Mouse (Mus musculus) ES-E14 (cell line): Measurements from ENCODE around the gene Pde2a. TPM values are rescaled to one million over a fixed set of nuclear protein-coding genes. Genes with fewer than 3 reads are reported as not detected.

Experiments
- DNase-seq: peaks from one replicate; pipeline ENCODE4 v3.0.0-alpha.2; 2013; ENCODE audit warnings: low read depth, low spot score
- H3K27ac ChIP-seq: 2 replicates; pipeline ENCODE4 v1.5.1; 2012; ENCODE audit warnings: low read depth, mild to moderate bottlenecking, low read length, moderate library complexity, mixed read lengths; ENCODE audit not compliant: poor library complexity, insufficient read depth, severe bottlenecking
- H3K36me3 ChIP-seq: 2 replicates; pipeline ENCODE4 v1.6.1; 2012; ENCODE audit warnings: mild to moderate bottlenecking, low read length, moderate library complexity, mixed read lengths; ENCODE audit not compliant: control insufficient read depth, poor library complexity, insufficient read depth, severe bottlenecking
- H3K4me1 ChIP-seq, 2 experiments: fragments of 150-350 bp in 1 of 2; sonication (generic) in 1 of 2; 2 replicates each; pipeline ENCODE4 v1.6.1; 2012; ENCODE audit warnings: low read length in 2 of 2, mild to moderate bottlenecking in 1 of 2, mixed read lengths in 1 of 2; ENCODE audit not compliant: control insufficient read depth in 2 of 2, insufficient read depth in 2 of 2, poor library complexity in 1 of 2
- H3K4me3 ChIP-seq, 2 experiments: fragments of 150-350 bp in 1 of 2; sonication (generic) in 1 of 2; 2 replicates each; pipeline ENCODE4 v1.5.1; 2012; ENCODE audit warnings: low read length in 2 of 2, low read depth in 1 of 2, mild to moderate bottlenecking in 1 of 2, mixed read lengths in 1 of 2; ENCODE audit not compliant: insufficient read depth in 1 of 2, poor library complexity in 1 of 2, severe bottlenecking in 1 of 2
- H3K9ac ChIP-seq: 2 replicates; pipeline ENCODE4 v1.6.1; 2012; ENCODE audit warnings: low read depth, mild to moderate bottlenecking, low read length, mixed read lengths; ENCODE audit not compliant: poor library complexity, insufficient read depth, severe bottlenecking
- H3K9me3 ChIP-seq: fragments of 150-350 bp; sonication (generic); 2 replicates; pipeline ENCODE4 v1.6.1; 2012; ENCODE audit warnings: low read depth, mild to moderate bottlenecking, low read length; ENCODE audit not compliant: control insufficient read depth, insufficient read depth
- CHD2 ChIP-seq: IDR thresholded peaks from 2 replicates; pipeline ENCODE4 v1.6.1; 2014; ENCODE audit warnings: mild to moderate bottlenecking, low read depth, low read length, inconsistent platforms
- HCFC1 ChIP-seq: IDR thresholded peaks from 2 replicates; pipeline ENCODE4 v1.6.1; 2012; ENCODE audit warnings: low read length, inconsistent platforms, borderline replicate concordance; ENCODE audit not compliant: insufficient read depth
- MAFK ChIP-seq: IDR thresholded peaks from 2 replicates; pipeline ENCODE4 v1.6.1; 2014; ENCODE audit warnings: mild to moderate bottlenecking, low read depth, low read length, inconsistent platforms; ENCODE audit not compliant: insufficient read depth
- ZC3H11A ChIP-seq: IDR thresholded peaks from 2 replicates; pipeline ENCODE4 v1.6.1; 2012; ENCODE audit warnings: low read depth, mild to moderate bottlenecking, inconsistent platforms, low read length, borderline replicate concordance
- ZNF384 ChIP-seq: IDR thresholded peaks from 2 replicates; pipeline ENCODE4 v1.6.1; 2012; ENCODE audit warnings: low read depth, low read length, inconsistent platforms
- in situ Hi-C, 2 experiments: fragments of 600-800 bp; cut with MboI; formaldehyde crosslinking; loops; one replicate each; pipeline ENCODE4 v1.15.1; 2025; ENCODE audit warnings: low sequenced_read_pairs in 2 of 2, inconsistent platforms in 1 of 2; ENCODE audit not compliant: unreplicated experiment in 2 of 2
- total RNA-seq: library from RNA; depleted of rRNA; stranded (reverse); fragments of 300-350 nt; gene quantifications from 2 replicates; pipeline ENCODE4 v1.2.3, GENCODE M21; 2012

Gene Pde2a
- total RNA-seq, 1 experiment = 6.2 TPM

GRCm38 (mm10) chr7:101385866-101386452, 35.5 kb upstream of the Pde2a start:
- DNase-seq = no peak
- H3K36me3 ChIP-seq = peaks cover 11% of the 10 kb centered on the region; the same call in 1 of the 2 replicates
- H3K9ac ChIP-seq = no peak overlapping the region
- in situ Hi-C loops = no loop called here
- no peaks in the 10 kb centered on the region for H3K9me3 ChIP-seq
- H3K4me3 ChIP-seq = no peak overlapping the region
- peaks cover 2 to 18% of the 10 kb centered on the region in 2 experiments; a peak in 2 of 4 replicates for H3K4me1 ChIP-seq
- H3K27ac ChIP-seq = no peak overlapping the region
- TF ChIP-seq MAFK (no peak), ZC3H11A (no peak), CHD2 (no peak), ZNF384 (no peak), HCFC1 (no peak)

- no peak for TF ChIP-seq ZNF384
- TF ChIP-seq CHD2 = no peak
- TF ChIP-seq MAFK = no peak
- no peak for TF ChIP-seq ZC3H11A
- no peak for TF ChIP-seq HCFC1
- no peak overlapping the region for H3K27ac ChIP-seq
- no peak overlapping the region for H3K9ac ChIP-seq
- H3K4me1 ChIP-seq = peaks cover 0 to 25% of the 10 kb centered on the region in 2 experiments; a peak in 2 of 4 replicates
- no peaks in the 10 kb centered on the region for H3K9me3 ChIP-seq
- H3K4me3 ChIP-seq = no peak overlapping the region
- no peak for DNase-seq
- peaks cover 11% of the 10 kb centered on the region; the same call in 1 of the 2 replicates for H3K36me3 ChIP-seq
- in situ Hi-C loops = no loop called here
These were observed 32.2 kb upstream of the Pde2a start for GRCm38 (mm10) chr7:101389256-101389655.

GRCm38 (mm10) chr7:101391909-101392479, 29.5 kb upstream of the Pde2a start:
- TF ChIP-seq HCFC1 (no peak), ZC3H11A (no peak), ZNF384 (no peak), CHD2 (no peak), MAFK (no peak)
- Histone ChIP-seq H3K36me3 (peaks cover 15% of the 10 kb centered on the region; the same call in 1 of the 2 replicates), H3K9ac (no peak overlapping the region), H3K27ac (no peak overlapping the region), H3K9me3 (no peaks in the 10 kb centered on the region), H3K4me3 (no peak overlapping the region), H3K4me1 (peaks cover 0 to 9% of the 10 kb centered on the region in 2 experiments; a peak in 1 of 4 replicates)
- no peak for DNase-seq
- in situ Hi-C loops = no loop called here

GRCm38 (mm10) chr7:101393015-101393414, 28.5 kb upstream of the Pde2a start:
- in situ Hi-C loops = no loop called here
- DNase-seq = no peak

More at GRCm38 (mm10) chr7:101393015-101393414, 28.5 kb upstream of the Pde2a start:
- Histone ChIP-seq H3K9ac (no peak overlapping the region), H3K4me1 (peaks cover 0 to 9% of the 10 kb centered on the region in 2 experiments; a peak in 1 of 4 replicates), H3K9me3 (no peaks in the 10 kb centered on the region), H3K27ac (no peak overlapping the region), H3K4me3 (no peak overlapping the region), H3K36me3 (peaks cover 17% of the 10 kb centered on the region; the same call in 1 of the 2 replicates)
- TF ChIP-seq ZC3H11A (no peak), MAFK (no peak), CHD2 (no peak), ZNF384 (no peak), HCFC1 (no peak)
